Mouse (Mus musculus): ENCODE measurements at regions not wholly inside any gene's neighbourhood (a gene's known extent, or its start where the extent isn't known, plus 50 kb on each side); places are given as distances from the start of the nearest gene placed in this dataset.
"Not testable (repeated sequence)": the region's sequence is repeated elsewhere in the genome, so short reads cannot be mapped to it uniquely, and the experiment has no call there.

- DNase-seq (ENCODE audit: extremely low read depth, low read depth, low spot score): no peak
- H3K36me3 ChIP-seq (ENCODE audit: control insufficient read depth, insufficient read depth, low read length): no peaks in the 10 kb centered on the region
- no peak overlapping the region for H3K4me3 ChIP-seq (ENCODE audit: insufficient read depth, low read depth, low read length)
- WGBS: 84% methylated on average over 6 of the region's 6 CpGs
- no peak overlapping the region for H3K9ac ChIP-seq (ENCODE audit: low read depth, low read length)
- no peak overlapping the region for H3K27ac ChIP-seq (replicated peaks; ENCODE audit: insufficient read depth, low read depth, low read length)
- no peaks in the 10 kb centered on the region for H3K4me1 ChIP-seq (ENCODE audit: control insufficient read depth, insufficient read depth, low read length)
- no peaks in the 10 kb centered on the region for H3K27me3 ChIP-seq (ENCODE audit: control insufficient read depth, insufficient read depth, low read length)
- TF ChIP-seq CTCF (IDR thresholded peaks at IDR 0.05; ENCODE audit: low read depth, low read length) (no peak), POLR2A (IDR thresholded peaks at IDR 0.05; ENCODE audit: extremely low read depth, insufficient read depth, low read length) (no peak)
- H3K79me2 ChIP-seq (ENCODE audit: control insufficient read depth, insufficient read depth, low read length): no peaks in the 10 kb centered on the region
Observed at GRCm38 (mm10) chr12:29361236-29361635, 166.9 kb upstream of the Myt1l start.

DNA sequence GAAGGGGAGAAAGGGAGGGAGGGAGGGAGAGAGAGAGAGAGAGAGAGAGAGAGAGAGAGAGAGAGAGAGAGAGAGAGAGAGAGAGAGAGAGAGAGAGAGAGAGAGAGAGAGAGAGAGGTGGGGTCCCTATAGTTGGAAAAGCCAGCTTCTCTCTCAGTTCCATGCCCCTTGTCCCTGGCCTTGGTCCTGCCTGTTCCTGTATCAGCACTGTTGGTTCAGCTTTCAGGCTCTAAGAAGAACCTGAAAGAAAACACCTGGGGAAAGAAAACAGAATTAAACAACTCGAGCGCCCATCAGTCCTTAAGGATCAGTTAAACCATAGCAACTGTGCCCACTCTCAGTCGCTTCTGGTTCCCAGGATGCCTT lies 160.5 kb upstream of the Myt1l start:
- not testable (repeated sequence) for H3K79me2 ChIP-seq (ENCODE audit: control insufficient read depth, insufficient read depth, low read length); DNase-seq (ENCODE audit: extremely low read depth, low read depth, low spot score); H3K4me1 ChIP-seq (ENCODE audit: control insufficient read depth, insufficient read depth, low read length); H3K9ac ChIP-seq (ENCODE audit: low read depth, low read length); H3K4me3 ChIP-seq (ENCODE audit: insufficient read depth, low read depth, low read length); H3K36me3 ChIP-seq (ENCODE audit: control insufficient read depth, insufficient read depth, low read length); H3K27me3 ChIP-seq (ENCODE audit: control insufficient read depth, insufficient read depth, low read length); H3K27ac ChIP-seq (replicated peaks; ENCODE audit: insufficient read depth, low read depth, low read length)
- 42% methylated on average over 3 of the region's 3 CpGs for WGBS

DNA sequence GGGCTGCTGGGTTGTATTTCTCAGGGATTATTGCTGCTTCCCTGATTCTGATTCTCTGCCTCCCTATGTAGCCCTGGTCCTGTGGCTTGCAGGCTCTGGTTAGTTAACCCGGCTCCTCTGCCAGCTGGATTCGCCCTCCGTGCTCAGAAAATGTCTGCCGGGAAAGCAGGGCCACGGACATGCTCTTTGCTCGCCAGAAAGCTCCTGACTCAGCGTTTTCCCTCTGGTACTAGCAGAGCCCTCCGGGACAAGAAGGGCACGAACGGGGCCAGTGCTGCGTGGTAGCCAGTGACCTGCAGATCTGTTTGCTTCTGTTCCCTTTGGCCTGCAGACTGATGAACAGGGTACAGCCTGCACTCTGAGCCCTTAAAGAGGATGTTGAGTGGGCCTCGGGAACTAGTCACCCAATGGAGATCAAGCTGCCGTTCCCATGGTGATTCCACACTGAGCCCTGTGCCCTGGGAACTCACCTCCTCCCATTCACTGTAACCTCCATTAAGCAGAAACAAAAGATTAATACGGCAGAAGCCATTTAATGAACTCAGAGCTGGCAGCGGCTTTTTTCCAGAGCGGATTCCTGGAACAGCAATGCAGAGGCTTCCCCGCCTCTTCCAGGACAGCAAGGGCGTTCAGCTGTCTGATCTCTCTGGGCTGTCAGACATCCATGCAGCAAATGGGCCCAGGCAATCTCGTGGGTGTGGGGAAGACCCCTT lies 159.9 kb upstream of the Myt1l start:
- peak; percentile 34 for DNase-seq (ENCODE audit: extremely low read depth, low read depth, low spot score)
- no peak for TF ChIP-seq CTCF (IDR thresholded peaks at IDR 0.05; ENCODE audit: low read depth, low read length)
- TF ChIP-seq POLR2A (IDR thresholded peaks at IDR 0.05; ENCODE audit: extremely low read depth, insufficient read depth, low read length): no peak

DNA sequence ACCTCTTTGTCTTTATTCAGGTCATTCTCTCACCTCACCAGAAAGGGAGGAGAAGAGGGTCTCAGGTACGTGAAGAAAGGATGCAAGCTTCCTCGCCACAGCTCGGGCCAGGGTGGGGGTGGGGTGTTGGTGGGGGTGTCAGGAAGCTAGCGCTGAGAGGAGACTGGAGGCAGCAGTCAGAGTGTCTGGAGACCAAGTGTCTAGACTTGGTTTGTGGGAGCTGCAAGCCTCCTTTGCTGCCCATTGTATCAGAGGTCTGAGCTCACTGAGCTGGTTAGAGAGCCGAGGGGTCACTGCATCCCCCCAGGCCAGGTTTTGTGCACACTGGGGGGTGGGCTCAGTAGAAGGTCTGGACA lies 159.4 kb upstream of the Myt1l start:
- DNase-seq (ENCODE audit: extremely low read depth, low read depth, low spot score): no peak
- H3K27ac ChIP-seq (replicated peaks; ENCODE audit: insufficient read depth, low read depth, low read length): no peak overlapping the region
- no peaks in the 10 kb centered on the region for H3K79me2 ChIP-seq (ENCODE audit: control insufficient read depth, insufficient read depth, low read length)
- H3K27me3 ChIP-seq (ENCODE audit: control insufficient read depth, insufficient read depth, low read length): no peaks in the 10 kb centered on the region
- H3K9ac ChIP-seq (ENCODE audit: low read depth, low read length): no peak overlapping the region
- no peaks in the 10 kb centered on the region for H3K36me3 ChIP-seq (ENCODE audit: control insufficient read depth, insufficient read depth, low read length)
- H3K4me3 ChIP-seq (ENCODE audit: insufficient read depth, low read depth, low read length): no peak overlapping the region
- no peaks in the 10 kb centered on the region for H3K4me1 ChIP-seq (ENCODE audit: control insufficient read depth, insufficient read depth, low read length)
- TF ChIP-seq CTCF (IDR thresholded peaks at IDR 0.05; ENCODE audit: low read depth, low read length) (no peak), POLR2A (IDR thresholded peaks at IDR 0.05; ENCODE audit: extremely low read depth, insufficient read depth, low read length) (no peak)
- 75% methylated on average over 5 of the region's 5 CpGs for WGBS

More for the DNA sequence above, 159.9 kb upstream of the Myt1l start:
- Histone ChIP-seq H3K4me3 (ENCODE audit: insufficient read depth, low read depth, low read length) (no peak overlapping the region), H3K4me1 (ENCODE audit: control insufficient read depth, insufficient read depth, low read length) (no peaks in the 10 kb centered on the region), H3K36me3 (ENCODE audit: control insufficient read depth, insufficient read depth, low read length) (no peaks in the 10 kb centered on the region), H3K9ac (ENCODE audit: low read depth, low read length) (no peak overlapping the region), H3K27me3 (ENCODE audit: control insufficient read depth, insufficient read depth, low read length) (no peaks in the 10 kb centered on the region), H3K27ac (replicated peaks; ENCODE audit: insufficient read depth, low read depth, low read length) (no peak overlapping the region), H3K79me2 (ENCODE audit: control insufficient read depth, insufficient read depth, low read length) (no peaks in the 10 kb centered on the region)
- WGBS: 25% methylated on average over 19 of the region's 19 CpGs

- no peak for DNase-seq (ENCODE audit: extremely low read depth, low read depth, low spot score)
- WGBS: 78% methylated on average over 5 of the region's 5 CpGs
- no peak overlapping the region for H3K27ac ChIP-seq (replicated peaks; ENCODE audit: insufficient read depth, low read depth, low read length)
- no peaks in the 10 kb centered on the region for H3K79me2 ChIP-seq (ENCODE audit: control insufficient read depth, insufficient read depth, low read length)
- TF ChIP-seq CTCF (IDR thresholded peaks at IDR 0.05; ENCODE audit: low read depth, low read length) (no peak), POLR2A (IDR thresholded peaks at IDR 0.05; ENCODE audit: extremely low read depth, insufficient read depth, low read length) (no peak)
- H3K4me3 ChIP-seq (ENCODE audit: insufficient read depth, low read depth, low read length): no peak overlapping the region
- no peaks in the 10 kb centered on the region for H3K27me3 ChIP-seq (ENCODE audit: control insufficient read depth, insufficient read depth, low read length)
- no peak overlapping the region for H3K9ac ChIP-seq (ENCODE audit: low read depth, low read length)
- H3K4me1 ChIP-seq (ENCODE audit: control insufficient read depth, insufficient read depth, low read length): peaks cover 3% of the 10 kb centered on the region
- no peaks in the 10 kb centered on the region for H3K36me3 ChIP-seq (ENCODE audit: control insufficient read depth, insufficient read depth, low read length)
Observed at GRCm38 (mm10) chr12:29391756-29392155, 136.4 kb upstream of the Myt1l start.

GRCm38 (mm10) chr12:29394271-29394670 lies 133.9 kb upstream of the Myt1l start:
- no peak overlapping the region for H3K4me3 ChIP-seq (ENCODE audit: insufficient read depth, low read depth, low read length)

More at GRCm38 (mm10) chr12:29394271-29394670, 133.9 kb upstream of the Myt1l start:
- DNase-seq (ENCODE audit: extremely low read depth, low read depth, low spot score): peak; percentile 25
- Histone ChIP-seq H3K27me3 (ENCODE audit: control insufficient read depth, insufficient read depth, low read length) (no peaks in the 10 kb centered on the region), H3K4me1 (ENCODE audit: control insufficient read depth, insufficient read depth, low read length) (peaks cover 3% of the 10 kb centered on the region), H3K9ac (ENCODE audit: low read depth, low read length) (no peak overlapping the region), H3K27ac (replicated peaks; ENCODE audit: insufficient read depth, low read depth, low read length) (no peak overlapping the region), H3K79me2 (ENCODE audit: control insufficient read depth, insufficient read depth, low read length) (no peaks in the 10 kb centered on the region), H3K36me3 (ENCODE audit: control insufficient read depth, insufficient read depth, low read length) (no peaks in the 10 kb centered on the region)
- no peak for TF ChIP-seq POLR2A (IDR thresholded peaks at IDR 0.05; ENCODE audit: extremely low read depth, insufficient read depth, low read length)
- TF ChIP-seq CTCF (IDR thresholded peaks at IDR 0.05; ENCODE audit: low read depth, low read length): no peak
- WGBS: 94% methylated on average over 1 of the region's 1 CpGs

All from liver, adult 2 months (tissue).